Mouse (Mus musculus) kidney, adult 2 months (tissue): Measurements from ENCODE around the gene Kirrel3.

Experiments
- CTCF ChIP-seq: fragments of 200-500 bp; conservative IDR thresholded peaks from 2 replicates; pipeline ENCODE4 v1.5.1; 2011; ENCODE audit warnings: low read depth, mild to moderate bottlenecking, control low read depth, low read length, moderate library complexity, mixed read lengths; ENCODE audit not compliant: insufficient read depth, insufficient read length
- POLR2A ChIP-seq: fragments of 200-500 bp; IDR thresholded peaks from one replicate; pipeline ENCODE4 v1.6.1; 2011; ENCODE audit warnings: low read depth, low read length, control low read depth

GRCm38 (mm10) chr9:34858071-34858470 is 372.4 kb downstream of the Kirrel3 start:
- TF ChIP-seq CTCF = no peak
- TF ChIP-seq POLR2A = no peak
